Mouse (Mus musculus): ENCODE results near the gene Fto. TPM values are rescaled to one million over a fixed set of nuclear protein-coding genes. Genes with fewer than 3 reads are reported as not detected.

Gene Fto
- polyA plus RNA-seq, 1 experiment, result 151 TPM

DNA sequence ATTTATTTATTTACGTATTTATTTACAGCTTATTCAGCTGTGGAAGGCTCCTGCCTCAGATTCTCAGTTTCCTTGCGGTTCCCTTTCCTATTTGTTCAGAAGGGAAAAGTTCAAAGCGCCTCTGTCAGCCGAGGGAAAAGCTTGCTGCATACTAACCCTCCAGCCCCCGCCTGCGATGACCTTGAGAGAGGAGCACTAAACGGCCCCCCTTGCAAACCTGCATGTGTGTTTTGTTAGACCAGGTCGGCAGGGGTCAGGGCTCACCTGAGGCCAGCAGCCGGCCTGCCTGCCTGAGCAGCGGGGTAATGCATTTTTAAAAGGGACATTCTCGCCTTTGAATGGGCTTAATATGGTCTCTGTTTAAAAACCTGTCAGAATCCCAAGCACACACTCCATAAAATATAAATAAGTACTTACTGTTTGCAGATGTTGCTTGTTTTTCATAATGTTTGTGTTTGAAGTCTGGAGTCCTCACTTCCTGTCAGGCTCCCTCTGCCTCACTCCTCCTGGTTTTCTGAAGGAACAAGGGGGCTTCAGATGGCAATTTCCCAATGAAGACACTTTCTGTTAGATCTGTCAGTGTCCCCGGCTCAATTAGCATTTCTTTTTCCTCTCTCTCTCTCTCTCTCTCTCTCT is 400.5 kb downstream of the Fto start:
- Histone ChIP-seq H3K4me3 (replicated peaks; ENCODE audit: insufficient read depth, low read depth, low read length) (no peak overlapping the region), H3K27ac (ENCODE audit: insufficient read depth, low read length) (no peak overlapping the region), H3K27me3 (ENCODE audit: control insufficient read depth, insufficient read depth, low read length) (no peaks in the 10 kb centered on the region; the same call in 1 of the 2 replicates), H3K4me1 (ENCODE audit: control insufficient read depth, insufficient read depth, low read length) (no peaks in the 10 kb centered on the region)
- peak in 1 of 2 experiments; percentile 10 for DNase-seq
- no peak for TF ChIP-seq POLR2A (IDR thresholded peaks at IDR 0.05; ENCODE audit: borderline replicate concordance, insufficient read depth, low read length)
- no peak for TF ChIP-seq CTCF (IDR thresholded peaks at IDR 0.05; ENCODE audit: borderline replicate concordance, insufficient read depth, low read depth, low read length)
- WGBS, result 53% methylated on average over 12 of the region's 12 CpGs

DNA sequence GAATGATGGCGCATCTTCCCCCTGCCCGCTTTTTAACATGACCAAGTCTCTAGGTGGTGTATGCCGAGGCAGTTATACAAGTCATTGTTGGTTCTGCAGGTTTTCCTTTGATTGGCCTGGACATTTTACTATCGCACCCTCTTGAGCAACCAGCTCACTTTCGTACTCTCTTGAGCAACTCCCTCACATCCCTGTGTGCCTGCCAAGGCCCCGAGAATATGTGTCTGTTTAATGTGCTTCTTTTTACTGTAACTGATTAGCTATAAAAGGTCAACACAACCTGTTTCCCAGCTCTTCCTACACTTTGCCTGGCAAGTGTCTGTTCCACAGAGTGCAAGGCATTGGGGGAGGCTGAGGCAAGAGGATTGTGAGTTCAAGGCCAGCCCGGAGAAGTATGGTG is 401.4 kb downstream of the Fto start:
- WGBS, result 97% methylated on average over 7 of the region's 7 CpGs
- Histone ChIP-seq H3K4me3 (replicated peaks; ENCODE audit: insufficient read depth, low read depth, low read length) (no peak overlapping the region), H3K27ac (ENCODE audit: insufficient read depth, low read length) (no peak overlapping the region), H3K4me1 (ENCODE audit: control insufficient read depth, insufficient read depth, low read length) (no peaks in the 10 kb centered on the region), H3K27me3 (ENCODE audit: control insufficient read depth, insufficient read depth, low read length) (no peaks in the 10 kb centered on the region; the same call in 1 of the 2 replicates)
- TF ChIP-seq CTCF (IDR thresholded peaks at IDR 0.05; ENCODE audit: borderline replicate concordance, insufficient read depth, low read depth, low read length) (no peak), POLR2A (IDR thresholded peaks at IDR 0.05; ENCODE audit: borderline replicate concordance, insufficient read depth, low read length) (no peak)
- DNase-seq, result no peak

DNA sequence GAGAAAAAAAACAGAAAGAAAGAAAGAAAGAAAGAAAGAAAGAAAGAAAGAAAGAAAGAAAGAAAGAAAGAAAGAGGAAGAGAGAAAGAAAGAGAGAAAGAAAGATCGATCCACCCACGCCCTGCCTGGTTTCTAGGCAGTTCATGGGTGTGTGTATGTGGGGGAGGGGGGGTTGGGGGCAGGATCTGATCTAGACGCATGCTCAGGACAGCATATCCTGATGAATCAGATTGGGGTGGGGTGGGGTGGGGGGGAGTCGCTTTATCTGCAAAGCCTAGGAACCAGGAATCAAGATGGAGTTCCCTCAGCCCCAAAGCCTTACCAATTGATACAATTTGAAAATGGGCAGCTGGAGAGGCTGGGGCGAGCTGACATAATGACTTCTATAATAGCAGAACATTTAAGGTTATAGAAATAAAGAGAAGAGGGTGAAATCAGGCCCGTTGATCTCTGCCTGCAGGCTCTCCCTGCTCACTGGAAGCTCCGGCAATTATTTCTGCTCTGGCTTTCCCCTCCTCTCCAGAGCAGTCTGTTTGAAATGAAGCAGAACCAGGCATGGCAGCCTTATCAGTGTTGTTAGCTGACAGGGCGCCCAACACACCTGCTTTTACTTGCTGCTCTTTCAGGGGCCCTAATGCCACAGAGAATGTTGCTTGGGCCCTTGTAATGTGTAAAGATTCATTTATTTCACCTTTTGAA is 402.2 kb downstream of the Fto start:
- H3K4me3 ChIP-seq (replicated peaks; ENCODE audit: insufficient read depth, low read depth, low read length), result no peak overlapping the region
- H3K4me1 ChIP-seq (ENCODE audit: control insufficient read depth, insufficient read depth, low read length), result no peaks in the 10 kb centered on the region
- DNase-seq, result no peak
- H3K27ac ChIP-seq (ENCODE audit: insufficient read depth, low read length), result no peak overlapping the region
- no peak for TF ChIP-seq POLR2A (IDR thresholded peaks at IDR 0.05; ENCODE audit: borderline replicate concordance, insufficient read depth, low read length)
- TF ChIP-seq CTCF (IDR thresholded peaks at IDR 0.05; ENCODE audit: borderline replicate concordance, insufficient read depth, low read depth, low read length), result no peak
- H3K27me3 ChIP-seq (ENCODE audit: control insufficient read depth, insufficient read depth, low read length), result no peaks in the 10 kb centered on the region; the same call in 1 of the 2 replicates
- WGBS, result 86% methylated on average over 8 of the region's 8 CpGs

Other genes starting within 250 kb of the Fto start
- 38.1 and 39.5 TPM in 2 replicates for gene Rbl2, start 243.5 kb upstream of the Fto start, polyA plus RNA-seq (2012; rRNA removed)
- gene Aktip, start 113.5 kb upstream of the Fto start, polyA plus RNA-seq (2012; rRNA removed), result 133 and 151 TPM in 2 replicates
- 6.3 and 7.0 TPM in 2 replicates for gene Rpgrip1l, start 263 bp upstream of the Fto start, polyA plus RNA-seq (2012; rRNA removed)